Mouse (Mus musculus) liver, embryonic 15.5 days (tissue): ENCODE data around the gene Cyp4a32. TPM values are rescaled to one million over a fixed set of nuclear protein-coding genes. Genes with fewer than 3 reads are reported as not detected.
"Not testable (repeated sequence)": the region's sequence is repeated elsewhere in the genome, so short reads cannot be mapped to it uniquely, and the experiment has no call there.

Source experiments
- ATAC-seq: fragments of 200-750 bp; cut with Nextera tagmentation; 2 replicates; pipeline ENCODE4 v1.8.0; 2017; ENCODE audit warnings: moderate number of reproducible peaks, mild to moderate bottlenecking, moderate library complexity; ENCODE audit not compliant: insufficient read depth
- H3K27ac ChIP-seq: fragments of 300-500 bp; sonication (generic); replicated peaks from 2 replicates; pipeline ENCODE4 v1.5.1; 2015; ENCODE audit warnings: mild to moderate bottlenecking, inconsistent platforms
- H3K27me3 ChIP-seq: fragments of 300-500 bp; sonication (generic); 2 replicates; pipeline ENCODE4 v1.6.1; 2015; ENCODE audit warnings: mild to moderate bottlenecking, inconsistent platforms
- H3K36me3 ChIP-seq: fragments of 300-500 bp; sonication (generic); replicated peaks from 2 replicates; pipeline ENCODE4 v1.6.1; 2015; ENCODE audit warnings: moderate library complexity, mild to moderate bottlenecking, inconsistent platforms
- H3K4me1 ChIP-seq: fragments of 300-500 bp; sonication (generic); replicated peaks from 2 replicates; pipeline ENCODE4 v1.6.1; 2015; ENCODE audit warnings: inconsistent platforms
- H3K4me2 ChIP-seq: fragments of 300-500 bp; sonication (generic); 2 replicates; pipeline ENCODE4 v1.6.1; 2015; ENCODE audit warnings: moderate library complexity, mild to moderate bottlenecking, inconsistent platforms
- H3K4me3 ChIP-seq: fragments of 300-500 bp; sonication (generic); replicated peaks from 2 replicates; pipeline ENCODE4 v1.5.1; 2015; ENCODE audit warnings: mild to moderate bottlenecking, inconsistent platforms
- H3K9ac ChIP-seq: fragments of 300-500 bp; sonication (generic); 2 replicates; pipeline ENCODE4 v1.6.1; 2015; ENCODE audit warnings: moderate library complexity, mild to moderate bottlenecking, inconsistent platforms
- H3K9me3 ChIP-seq: fragments of 300-500 bp; sonication (generic); replicated peaks from 2 replicates; pipeline ENCODE4 v1.6.1; 2016; ENCODE audit warnings: inconsistent platforms
- WGBS: fragments of 180-500 bp; shearing (Covaris S2); methylation state at CpG from one replicate; pipeline ENCODE4 v1.1.7; 2015; ENCODE audit warnings: mixed read lengths; ENCODE audit not compliant: insufficient replicate concordance; 5-methylcytosine and 5-hydroxymethylcytosine counted together
- polyA plus RNA-seq: library from polyadenylated mRNA; unstranded; fragments of >200 nt; fragmentation: Nextera tagmentation; extraction: Ambion mirVana; gene quantifications from 2 replicates; pipeline ENCODE4 v1.2.1, GENCODE M21; 2015

Gene Cyp4a32
- polyA plus RNA-seq: not detected in 2 replicates

DNA sequence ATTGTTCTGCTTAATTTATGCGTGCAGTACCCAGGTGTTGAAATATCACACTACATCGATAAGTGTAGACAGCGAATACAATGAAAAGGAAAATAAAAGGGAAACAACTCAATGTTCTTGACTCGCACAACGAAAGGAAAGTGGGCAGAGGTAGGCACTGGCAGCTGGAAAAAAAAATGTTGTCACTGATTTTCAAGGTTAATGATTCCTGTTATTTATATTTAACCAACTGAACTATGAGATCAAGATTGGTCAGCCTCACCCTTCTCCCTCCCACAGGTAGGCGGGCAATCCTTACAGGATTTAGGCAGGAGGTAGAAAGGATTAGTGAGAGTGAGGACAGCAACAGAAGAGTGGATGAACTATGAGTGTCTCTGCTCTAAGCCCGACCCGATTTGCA lies at the start of gene Cyp4a32:
Gene Cyp4a32 (plus strand): TSS at position 359 of the 400 bp plus-strand sequence.
- not testable (repeated sequence) for H3K36me3 ChIP-seq, H3K4me2 ChIP-seq, H3K4me3 ChIP-seq, H3K9me3 ChIP-seq, H3K4me1 ChIP-seq, H3K27me3 ChIP-seq, ATAC-seq, H3K9ac ChIP-seq, H3K27ac ChIP-seq
- WGBS: 75% methylated on average over 8 of the region's 8 CpGs

DNA sequence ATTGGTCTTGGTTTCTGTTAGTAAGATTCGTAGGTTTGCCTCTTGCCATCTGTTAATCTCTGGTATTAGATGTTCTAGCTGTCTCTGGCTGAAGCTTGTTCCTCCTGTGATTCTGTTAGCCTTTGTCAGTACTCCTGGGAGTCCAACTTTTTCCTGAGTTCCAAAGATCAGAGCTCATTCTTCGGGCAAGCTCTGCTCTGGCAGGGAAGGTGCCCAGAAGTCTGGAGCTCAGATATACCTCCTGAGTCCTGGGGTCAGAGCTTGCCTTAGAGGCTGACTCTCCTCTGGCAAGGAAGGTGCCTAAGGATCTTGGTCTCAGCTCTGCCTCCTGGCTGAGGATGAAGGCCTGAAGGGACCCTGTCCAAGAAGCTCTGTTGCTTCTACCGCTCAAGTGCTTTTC lies 48.0 kb upstream of the Cyp4a32 start:
- no peaks in the 10 kb centered on the region for H3K9me3 ChIP-seq
- WGBS: 53% methylated on average over 3 of the region's 3 CpGs
- no peaks in the 10 kb centered on the region for H3K36me3 ChIP-seq
- no peak overlapping the region for H3K4me3 ChIP-seq
- H3K4me1 ChIP-seq: no peaks in the 10 kb centered on the region
- no peak overlapping the region for H3K27ac ChIP-seq
- no peak overlapping the region for H3K9ac ChIP-seq
- H3K4me2 ChIP-seq: no peak overlapping the region
- ATAC-seq: no peak
- H3K27me3 ChIP-seq: no peaks in the 10 kb centered on the region

DNA sequence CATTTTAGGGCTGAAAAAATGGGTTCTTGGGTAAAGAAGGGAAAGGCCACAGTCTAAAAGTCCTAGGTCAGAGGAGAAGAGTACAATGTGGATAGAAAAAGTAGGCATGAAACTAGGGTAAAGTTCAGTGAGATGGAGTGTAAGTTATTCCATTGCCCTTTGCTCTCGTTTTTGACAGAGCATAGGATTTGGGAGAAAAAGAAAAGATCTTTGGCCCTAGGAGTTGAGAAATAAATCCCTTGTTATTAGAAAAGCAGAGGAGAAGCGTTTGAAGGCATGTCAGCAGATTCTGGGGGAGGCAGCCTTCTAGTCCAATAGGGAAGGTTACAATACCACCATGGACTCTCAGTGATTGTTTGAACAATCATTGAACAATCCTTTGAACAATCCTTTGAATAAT lies 45.3 kb upstream of the Cyp4a32 start:
- WGBS: 45% methylated on average over 2 of the region's 2 CpGs
- H3K4me1 ChIP-seq: no peaks in the 10 kb centered on the region
- H3K27ac ChIP-seq: no peak overlapping the region
- no peak overlapping the region for H3K4me3 ChIP-seq
- H3K9me3 ChIP-seq: no peaks in the 10 kb centered on the region
- no peak; the same call in 1 of the 2 replicates for ATAC-seq
- no peaks in the 10 kb centered on the region for H3K27me3 ChIP-seq
- no peak overlapping the region for H3K9ac ChIP-seq
- H3K4me2 ChIP-seq: no peak overlapping the region
- no peaks in the 10 kb centered on the region for H3K36me3 ChIP-seq

DNA sequence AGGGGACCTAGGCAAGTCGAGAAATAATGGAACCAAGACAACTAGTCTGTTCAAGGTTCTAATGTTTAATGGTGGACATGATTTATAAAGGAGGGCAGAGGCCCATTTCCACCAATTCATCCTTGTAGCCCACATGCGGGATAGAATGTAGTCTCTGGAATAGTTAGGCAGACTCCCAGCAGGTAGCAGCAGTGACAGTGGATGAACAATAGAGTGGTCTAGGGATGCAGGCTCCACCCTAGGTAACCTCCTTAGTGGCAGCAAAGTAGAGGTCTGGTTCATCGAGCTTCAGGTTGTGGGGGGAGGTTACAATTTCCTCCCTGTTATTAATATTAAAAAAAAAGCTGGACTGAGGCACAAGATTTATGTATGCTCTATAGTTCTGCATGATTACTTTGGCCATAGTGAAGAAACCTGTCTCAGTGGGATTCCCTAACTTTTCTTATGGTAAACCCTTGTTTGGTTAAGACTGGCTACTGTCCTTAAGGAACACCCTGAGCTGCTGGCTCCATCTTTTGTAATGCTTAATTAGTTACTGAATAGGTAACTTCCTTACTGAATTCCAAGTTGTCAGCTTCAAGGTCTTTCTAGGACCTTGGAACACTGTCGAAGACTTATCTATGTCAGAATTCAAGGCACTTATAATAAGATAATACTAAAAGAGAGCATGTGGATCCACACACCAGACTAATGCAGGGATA lies 42.8 kb upstream of the Cyp4a32 start:
- 58% methylated on average over 4 of the region's 4 CpGs for WGBS
- no peaks in the 10 kb centered on the region for H3K4me1 ChIP-seq
- no peaks in the 10 kb centered on the region for H3K27me3 ChIP-seq
- H3K4me2 ChIP-seq: no peak overlapping the region
- no peaks in the 10 kb centered on the region for H3K9me3 ChIP-seq
- H3K9ac ChIP-seq: no peak overlapping the region
- H3K36me3 ChIP-seq: no peaks in the 10 kb centered on the region
- no peak overlapping the region for H3K4me3 ChIP-seq
- H3K27ac ChIP-seq: no peak overlapping the region
- no peak for ATAC-seq

DNA sequence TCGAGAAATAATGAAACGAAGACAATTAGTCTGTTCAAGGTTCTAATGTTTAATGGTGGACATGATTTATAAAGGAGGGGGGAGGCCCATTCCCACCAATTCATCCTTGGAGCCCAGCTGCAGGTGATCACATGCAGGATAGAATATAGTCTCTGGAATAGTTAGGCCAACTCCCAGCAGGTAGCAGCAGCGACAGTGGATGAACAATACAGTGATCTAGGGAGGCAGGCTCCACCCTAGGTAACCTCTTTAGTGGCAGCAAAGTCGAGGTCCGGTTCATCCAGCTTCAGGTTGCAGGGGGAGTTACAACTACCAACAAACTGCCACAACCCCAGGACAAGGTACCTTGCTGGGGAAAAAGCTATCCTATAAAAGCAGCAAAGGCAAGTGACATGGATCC lies 39.5 kb upstream of the Cyp4a32 start:
- not testable (repeated sequence) for ATAC-seq, H3K27ac ChIP-seq, H3K4me3 ChIP-seq, H3K4me1 ChIP-seq, H3K36me3 ChIP-seq, H3K27me3 ChIP-seq, H3K9me3 ChIP-seq, H3K4me2 ChIP-seq, H3K9ac ChIP-seq
- WGBS: 56% methylated on average over 5 of the region's 5 CpGs

DNA sequence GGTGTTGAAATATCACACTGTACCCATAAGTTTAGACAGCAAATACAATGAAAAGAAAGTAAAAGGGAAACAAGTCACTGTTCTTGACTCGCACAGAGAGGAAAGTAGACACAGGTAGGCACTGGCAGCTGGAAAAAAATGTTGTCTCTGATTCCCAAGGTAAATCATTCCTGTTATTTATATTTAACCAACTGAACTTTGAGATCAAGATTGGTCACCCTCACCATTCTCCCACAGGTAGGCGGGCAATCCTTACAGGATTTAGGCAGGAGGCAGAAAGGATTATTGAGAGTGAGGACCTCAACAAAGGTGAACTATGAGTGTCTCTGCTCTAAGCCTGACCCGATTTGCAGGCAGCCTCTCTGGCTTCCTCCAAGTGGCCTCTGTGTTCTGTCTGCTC lies 37.4 kb upstream of the Cyp4a32 start, which contains the start of gene Cyp4a31:
Gene Cyp4a31 (plus strand): TSS at position 249 of the 400 bp plus-strand sequence.
- ATAC-seq: no peak
- Histone ChIP-seq H3K4me3 (no peak within 1 kb of the TSS), H3K27ac (no peak within 1 kb of the TSS), H3K9ac (no peak within 1 kb of the TSS), H3K36me3 (no peaks in the 10 kb centered on the region), H3K4me2 (no peak within 1 kb of the TSS), H3K27me3 (no peaks in the 10 kb centered on the region), H3K9me3 (no peaks in the 10 kb centered on the region), H3K4me1 (no peaks in the 10 kb centered on the region)
- WGBS: 62% methylated on average over 3 of the region's 3 CpGs

DNA sequence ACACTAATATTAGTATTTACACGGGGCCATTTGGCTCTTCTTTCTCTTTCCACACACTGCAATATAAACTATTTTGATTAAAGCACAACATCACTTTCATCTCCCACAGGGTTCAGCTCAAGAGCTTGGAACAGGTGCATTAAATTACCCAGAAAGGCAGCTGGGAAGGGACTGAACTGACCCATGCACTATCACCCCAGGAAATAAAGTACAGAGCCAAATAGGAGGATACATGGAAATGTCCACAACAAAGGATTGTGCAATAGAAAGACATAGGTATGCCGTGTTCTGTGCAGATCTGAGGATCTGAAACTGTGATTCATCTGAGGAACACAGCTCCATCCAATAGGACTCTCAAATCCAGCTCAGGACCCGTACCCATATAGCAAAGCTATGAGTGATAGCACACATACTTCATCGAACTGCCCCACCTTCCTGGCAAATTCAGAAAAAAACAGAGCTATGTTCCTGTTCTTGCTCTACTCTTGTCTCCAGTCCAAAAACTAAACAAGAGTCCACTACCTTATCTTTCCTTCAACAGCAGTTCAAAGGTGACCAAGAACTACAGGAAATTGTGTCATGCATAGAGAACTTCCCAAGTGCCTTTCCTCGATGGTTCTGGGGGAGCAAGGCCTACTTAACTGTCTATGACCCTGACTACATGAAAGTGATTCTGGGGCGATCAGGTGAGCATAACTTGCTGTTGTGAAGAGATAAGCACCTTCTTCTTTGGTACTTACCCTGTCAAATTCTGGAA lies 36.1 kb upstream of the Cyp4a32 start:
- H3K4me3 ChIP-seq, H3K9me3 ChIP-seq, H3K27ac ChIP-seq, H3K9ac ChIP-seq, ATAC-seq, H3K36me3 ChIP-seq, H3K4me2 ChIP-seq, H3K27me3 ChIP-seq, H3K4me1 ChIP-seq: not testable (repeated sequence)
- 43% methylated on average over 6 of the region's 6 CpGs for WGBS

DNA sequence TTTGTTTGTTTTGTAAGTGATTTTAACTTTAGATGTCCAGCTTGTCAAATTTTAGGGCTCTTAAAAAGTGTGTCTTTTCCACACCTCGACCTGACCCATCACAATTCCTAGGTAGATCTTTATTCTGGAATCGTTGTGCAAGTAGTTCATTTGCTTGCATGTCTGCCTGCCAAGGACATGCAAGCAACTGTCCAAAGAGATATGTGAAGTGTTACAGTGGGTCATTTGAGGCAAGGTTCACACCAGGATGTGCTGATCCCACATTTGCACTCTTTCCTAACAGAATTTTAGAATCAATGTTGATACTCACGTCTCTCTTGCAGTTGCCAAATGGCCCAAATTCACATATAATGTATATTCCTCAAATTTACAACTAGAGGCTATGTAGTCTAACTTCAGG lies 25.5 kb upstream of the Cyp4a32 start:
- H3K4me2 ChIP-seq: no peak overlapping the region
- no peak overlapping the region for H3K4me3 ChIP-seq
- no peak overlapping the region for H3K9ac ChIP-seq
- no peak overlapping the region for H3K27ac ChIP-seq
- no peak for ATAC-seq
- no peaks in the 10 kb centered on the region for H3K27me3 ChIP-seq
- H3K36me3 ChIP-seq: no peaks in the 10 kb centered on the region
- no peaks in the 10 kb centered on the region for H3K4me1 ChIP-seq
- no peaks in the 10 kb centered on the region for H3K9me3 ChIP-seq
- WGBS: 49% methylated on average over 3 of the region's 3 CpGs

DNA sequence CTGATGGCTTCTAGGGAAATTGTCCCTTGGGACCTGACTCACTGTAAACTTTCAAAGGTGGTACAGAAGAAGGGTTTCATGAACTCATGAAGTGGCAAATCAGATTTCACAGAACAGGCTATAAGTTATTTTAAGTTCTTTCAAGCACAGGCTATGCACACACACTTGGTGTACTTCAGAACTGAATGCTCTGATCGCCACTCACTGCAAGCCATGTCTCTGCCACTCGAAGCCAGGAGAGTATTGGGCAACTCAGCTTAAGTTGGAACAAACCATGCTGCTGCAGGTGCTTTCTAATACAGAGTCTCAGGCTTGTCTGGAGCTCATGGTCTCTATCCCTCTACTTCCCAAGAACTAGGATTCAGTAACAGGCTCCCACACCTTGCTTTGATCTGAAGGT lies 25.0 kb upstream of the Cyp4a32 start:
- H3K4me2 ChIP-seq: no peak overlapping the region
- WGBS: 65% methylated on average over 2 of the region's 2 CpGs
- H3K4me1 ChIP-seq: no peaks in the 10 kb centered on the region
- no peaks in the 10 kb centered on the region for H3K27me3 ChIP-seq
- no peak for ATAC-seq
- H3K27ac ChIP-seq: no peak overlapping the region
- H3K4me3 ChIP-seq: no peak overlapping the region
- no peaks in the 10 kb centered on the region for H3K36me3 ChIP-seq
- H3K9me3 ChIP-seq: no peaks in the 10 kb centered on the region
- no peak overlapping the region for H3K9ac ChIP-seq

DNA sequence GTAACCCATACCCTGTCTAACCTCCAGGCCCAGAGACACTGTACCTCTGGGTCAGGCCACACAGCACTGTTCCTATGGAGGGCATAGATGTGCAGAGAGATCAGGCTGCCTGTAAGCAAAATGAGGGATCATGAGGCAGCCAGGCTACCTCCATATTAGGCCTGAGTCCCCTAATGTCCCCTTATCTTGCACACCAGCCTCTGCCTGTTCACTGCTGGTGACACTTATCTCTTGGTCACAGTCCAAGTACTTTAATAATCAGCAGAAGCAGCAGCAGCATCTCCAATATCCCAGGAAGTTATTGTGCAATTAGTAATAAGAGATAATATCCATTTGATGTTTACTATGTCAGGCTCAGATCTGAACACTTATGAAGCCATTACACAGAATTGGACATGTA lies 17.7 kb upstream of the Cyp4a32 start:
- Histone ChIP-seq H3K9ac (no peak overlapping the region), H3K27me3 (no peaks in the 10 kb centered on the region), H3K9me3 (no peaks in the 10 kb centered on the region), H3K36me3 (no peaks in the 10 kb centered on the region), H3K4me1 (no peaks in the 10 kb centered on the region), H3K27ac (no peak overlapping the region; the same call in 1 of the 2 replicates), H3K4me2 (no peak overlapping the region), H3K4me3 (no peak overlapping the region)
- ATAC-seq: peak; percentile 99

DNA sequence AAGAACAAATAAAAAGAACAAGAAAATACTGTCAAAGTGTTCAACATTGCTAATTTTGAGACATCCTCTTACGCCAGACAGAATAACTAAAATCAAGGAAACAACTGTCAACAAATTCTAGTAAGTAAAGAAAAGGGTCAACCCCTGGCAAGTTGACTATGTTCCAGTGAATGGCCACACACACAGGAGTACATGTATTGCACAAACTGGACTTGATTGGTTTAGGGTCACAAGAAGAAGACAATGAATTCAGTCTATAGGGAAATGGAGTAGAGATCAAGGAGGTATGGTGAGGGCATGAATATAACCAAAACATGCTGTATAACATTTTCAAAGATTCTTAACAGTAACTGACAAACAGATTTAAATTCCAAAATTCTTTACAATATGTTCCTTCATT lies 4.4 kb upstream of the Cyp4a32 start:
- H3K9ac ChIP-seq: no peak overlapping the region
- no peak overlapping the region for H3K4me3 ChIP-seq
- H3K4me2 ChIP-seq: no peak overlapping the region
- no peaks in the 10 kb centered on the region for H3K9me3 ChIP-seq
- H3K4me1 ChIP-seq: no peaks in the 10 kb centered on the region
- H3K36me3 ChIP-seq: no peaks in the 10 kb centered on the region
- no peak overlapping the region for H3K27ac ChIP-seq
- ATAC-seq: no peak
- 64% methylated on average over 1 of the region's 1 CpGs for WGBS
- no peaks in the 10 kb centered on the region for H3K27me3 ChIP-seq
